Mouse (Mus musculus) lung, adult 2 months (tissue): ENCODE data around the gene Tbl1xr1.

Experiments
- CTCF ChIP-seq: fragments of 200-500 bp; IDR thresholded peaks from 2 replicates; pipeline ENCODE4 v1.5.1; 2011; ENCODE audit warnings: mild to moderate bottlenecking, low read length, control low read depth; ENCODE audit not compliant: insufficient read depth
- POLR2A ChIP-seq: fragments of 200-500 bp; IDR thresholded peaks from 2 replicates; pipeline ENCODE4 v1.6.1; 2011; ENCODE audit warnings: low read depth, mild to moderate bottlenecking, control low read depth, low read length, borderline replicate concordance; ENCODE audit errors: extremely low read depth

DNA sequence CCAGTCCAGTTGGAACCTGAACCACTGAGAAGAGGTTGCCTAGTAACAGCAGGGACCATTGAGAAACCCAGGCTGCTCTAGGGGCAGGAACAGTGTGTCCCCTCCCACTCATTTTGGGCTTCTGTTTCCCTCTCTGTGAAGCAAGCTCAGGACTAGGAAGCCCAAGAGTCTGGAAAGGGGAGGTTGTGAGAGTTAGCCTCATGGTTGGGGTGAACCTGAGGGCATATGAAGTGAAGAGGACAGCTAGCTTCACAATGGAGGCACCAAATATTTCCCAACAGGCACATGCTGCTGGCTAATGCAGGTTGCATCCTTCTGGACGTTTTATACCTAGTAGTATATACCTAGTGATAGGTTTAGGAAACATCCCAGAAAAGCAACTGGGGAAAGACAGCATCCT, 122.3 kb downstream of the Tbl1xr1 start:
- no peak for TF ChIP-seq CTCF
- TF ChIP-seq POLR2A = no peak
